Mouse (Mus musculus): ENCODE results near the gene Hsph1. TPM values are rescaled to one million over a fixed set of nuclear protein-coding genes. Genes with fewer than 3 reads are reported as not detected.

The Hsph1 gene
- polyA plus RNA-seq (2012; ENCODE audit: insufficient read depth, insufficient read length, low replicate concordance, missing spikeins) = 581 TPM in 1 of 2 replicates, not detected in the other

- Histone ChIP-seq H3K4me3 (ENCODE audit: insufficient read depth, low read depth, low read length) (peak within 1 kb of the TSS; percentile 77), H3K4me1 (ENCODE audit: control insufficient read depth, insufficient read depth, low read length) (0 out of 2 replicates have a peak, but pooled peaks cover 2% of the 10 kb centered on the region), H3K27ac (ENCODE audit: insufficient read depth, low read depth, low read length) (peak within 1 kb of the TSS; percentile 76)
- WGBS = under 1% methylated on average over 60 of the region's 60 CpGs
- peak; percentile 89 for TF ChIP-seq POLR2A (IDR thresholded peaks at IDR 0.05; ENCODE audit: insufficient read depth, low read depth, low read length)
- TF ChIP-seq CTCF (IDR thresholded peaks at IDR 0.05; ENCODE audit: insufficient read depth, low read depth, low read length) = no peak
Measured at GRCm38 (mm10) chr5:149636075-149636920, at the start of gene Hsph1. Gene Hsph1, minus strand, starts transcription at chr5:149636376.

- TF ChIP-seq POLR2A (IDR thresholded peaks at IDR 0.05; ENCODE audit: insufficient read depth, low read depth, low read length) (no peak), CTCF (IDR thresholded peaks at IDR 0.05; ENCODE audit: insufficient read depth, low read depth, low read length) (no peak)
- H3K4me1 ChIP-seq (ENCODE audit: control insufficient read depth, insufficient read depth, low read length) = peaks cover 9% of the 10 kb centered on the region
- 86% methylated on average over 5 of the region's 5 CpGs for WGBS
- no peak overlapping the region for H3K27ac ChIP-seq (ENCODE audit: insufficient read depth, low read depth, low read length)
- H3K4me3 ChIP-seq (ENCODE audit: insufficient read depth, low read depth, low read length) = no peak overlapping the region
Measured at GRCm38 (mm10) chr5:149680946-149681345, 44.8 kb upstream of the Hsph1 start.

GRCm38 (mm10) chr5:149679886-149680285, 43.7 kb upstream of the Hsph1 start:
- Histone ChIP-seq H3K4me1 (ENCODE audit: control insufficient read depth, insufficient read depth, low read length) (peaks cover 9% of the 10 kb centered on the region), H3K27ac (ENCODE audit: insufficient read depth, low read depth, low read length) (no peak overlapping the region), H3K4me3 (ENCODE audit: insufficient read depth, low read depth, low read length) (no peak overlapping the region)
- 33% methylated on average over 7 of the region's 7 CpGs for WGBS
- TF ChIP-seq CTCF (IDR thresholded peaks at IDR 0.05; ENCODE audit: insufficient read depth, low read depth, low read length) = no peak
- no peak for TF ChIP-seq POLR2A (IDR thresholded peaks at IDR 0.05; ENCODE audit: insufficient read depth, low read depth, low read length)

GRCm38 (mm10) chr5:149679362-149679761, 43.2 kb upstream of the Hsph1 start:
- H3K4me3 ChIP-seq (ENCODE audit: insufficient read depth, low read depth, low read length) = peak overlapping the region; percentile 80
- H3K27ac ChIP-seq (ENCODE audit: insufficient read depth, low read depth, low read length) = no peak overlapping the region
- peaks cover 9% of the 10 kb centered on the region for H3K4me1 ChIP-seq (ENCODE audit: control insufficient read depth, insufficient read depth, low read length)
- TF ChIP-seq CTCF (IDR thresholded peaks at IDR 0.05; ENCODE audit: insufficient read depth, low read depth, low read length) (no peak), POLR2A (IDR thresholded peaks at IDR 0.05; ENCODE audit: insufficient read depth, low read depth, low read length) (no peak)
- 9% methylated on average over 12 of the region's 12 CpGs for WGBS

GRCm38 (mm10) chr5:149678990-149679348, 42.8 kb upstream of the Hsph1 start:
- H3K4me1 ChIP-seq (ENCODE audit: control insufficient read depth, insufficient read depth, low read length) = peaks cover 9% of the 10 kb centered on the region
- TF ChIP-seq POLR2A (IDR thresholded peaks at IDR 0.05; ENCODE audit: insufficient read depth, low read depth, low read length) (no peak), CTCF (IDR thresholded peaks at IDR 0.05; ENCODE audit: insufficient read depth, low read depth, low read length) (no peak)
- WGBS = 3% methylated on average over 15 of the region's 15 CpGs
- H3K4me3 ChIP-seq (ENCODE audit: insufficient read depth, low read depth, low read length) = peak overlapping the region; percentile 80
- H3K27ac ChIP-seq (ENCODE audit: insufficient read depth, low read depth, low read length) = 0 out of 2 replicates have a peak overlapping the region, but pooled peaks have one; percentile 28

- WGBS = under 1% methylated on average over 99 of the region's 106 CpGs
- TF ChIP-seq POLR2A (IDR thresholded peaks at IDR 0.05; ENCODE audit: insufficient read depth, low read depth, low read length) (peak; percentile 61; the same call in 1 of the 2 replicates), CTCF (IDR thresholded peaks at IDR 0.05; ENCODE audit: insufficient read depth, low read depth, low read length) (peak; percentile 89)
- peaks cover 9% of the 10 kb centered on the region for H3K4me1 ChIP-seq (ENCODE audit: control insufficient read depth, insufficient read depth, low read length)
- H3K4me3 ChIP-seq (ENCODE audit: insufficient read depth, low read depth, low read length) = peak within 1 kb of the TSS; percentile 80
- H3K27ac ChIP-seq (ENCODE audit: insufficient read depth, low read depth, low read length) = peak within 1 kb of the TSS; percentile 53; the same call in 1 of the 2 replicates
Measured at GRCm38 (mm10) chr5:149678100-149678989, 42.2 kb upstream of the Hsph1 start, which contains the start of gene B3glct. Gene B3glct, plus strand, starts transcription at chr5:149678230.

GRCm38 (mm10) chr5:149677196-149677595, 41.0 kb upstream of the Hsph1 start:
- 96% methylated on average over 3 of the region's 3 CpGs for WGBS
- TF ChIP-seq CTCF (IDR thresholded peaks at IDR 0.05; ENCODE audit: insufficient read depth, low read depth, low read length) = no peak
- no peak for TF ChIP-seq POLR2A (IDR thresholded peaks at IDR 0.05; ENCODE audit: insufficient read depth, low read depth, low read length)
- no peak overlapping the region for H3K27ac ChIP-seq (ENCODE audit: insufficient read depth, low read depth, low read length)
- no peak overlapping the region for H3K4me3 ChIP-seq (ENCODE audit: insufficient read depth, low read depth, low read length)
- peaks cover 9% of the 10 kb centered on the region for H3K4me1 ChIP-seq (ENCODE audit: control insufficient read depth, insufficient read depth, low read length)

- Histone ChIP-seq H3K4me1 (ENCODE audit: control insufficient read depth, insufficient read depth, low read length) (peaks cover 7% of the 10 kb centered on the region), H3K4me3 (ENCODE audit: insufficient read depth, low read depth, low read length) (no peak overlapping the region), H3K27ac (ENCODE audit: insufficient read depth, low read depth, low read length) (no peak overlapping the region)
- WGBS = 80% methylated on average over 5 of the region's 5 CpGs
- TF ChIP-seq POLR2A (IDR thresholded peaks at IDR 0.05; ENCODE audit: insufficient read depth, low read depth, low read length) = no peak
Measured at GRCm38 (mm10) chr5:149663417-149663816, 27.2 kb upstream of the Hsph1 start.

Data from olfactory bulb, adult 2 months (tissue).